Mouse (Mus musculus) liver, postnatal 0 days (tissue): ENCODE results near the gene Pde7b.

ENCODE experiments used
- CTCF ChIP-seq: sonication (generic); IDR thresholded peaks from 2 replicates; pipeline ENCODE4 v1.5.1; 2016; ENCODE audit warnings: antibody characterized with exemption, low read depth
- EP300 ChIP-seq: IDR thresholded peaks from 2 replicates; pipeline ENCODE4 v1.6.1; 2016; ENCODE audit warnings: antibody characterized with exemption, low read depth, mild to moderate bottlenecking

- TF ChIP-seq CTCF (no peak), EP300 (no peak)
Measured at GRCm38 (mm10) chr10:20493826-20494455, 230.9 kb downstream of the Pde7b start.
